Mouse (Mus musculus) cerebellum, adult 9-11 months (tissue): ENCODE data around the gene Prkn.

Experiments
- DNase-seq: peaks from one replicate; pipeline ENCODE4 v3.0.0; 2022

Gene Prkn

DNA sequence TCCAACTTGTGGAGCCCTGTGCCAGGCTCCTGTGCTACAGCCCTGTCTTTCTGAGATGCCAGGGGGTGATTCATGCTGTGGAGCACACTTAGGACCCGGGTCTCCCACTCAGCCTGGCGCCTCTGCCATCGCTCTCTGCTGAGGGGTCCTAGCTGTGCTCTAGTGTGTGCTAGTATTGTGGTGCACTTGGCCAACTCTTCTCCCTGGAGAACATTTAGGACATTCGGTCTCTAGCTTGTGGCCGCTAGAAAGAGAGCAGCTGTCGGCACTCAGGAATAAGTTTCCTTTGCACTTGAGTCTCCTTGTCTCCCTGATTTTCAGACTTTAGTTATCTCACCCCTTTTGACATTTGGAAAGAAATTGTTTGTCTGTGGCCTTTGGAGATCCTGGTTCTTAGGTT, 725.5 kb downstream of the Prkn start:
- DNase-seq = no peak

- no peak for DNase-seq
These were observed 730.2 kb downstream of the Prkn start for GRCm38 (mm10) chr17:11570392-11570791.

DNA sequence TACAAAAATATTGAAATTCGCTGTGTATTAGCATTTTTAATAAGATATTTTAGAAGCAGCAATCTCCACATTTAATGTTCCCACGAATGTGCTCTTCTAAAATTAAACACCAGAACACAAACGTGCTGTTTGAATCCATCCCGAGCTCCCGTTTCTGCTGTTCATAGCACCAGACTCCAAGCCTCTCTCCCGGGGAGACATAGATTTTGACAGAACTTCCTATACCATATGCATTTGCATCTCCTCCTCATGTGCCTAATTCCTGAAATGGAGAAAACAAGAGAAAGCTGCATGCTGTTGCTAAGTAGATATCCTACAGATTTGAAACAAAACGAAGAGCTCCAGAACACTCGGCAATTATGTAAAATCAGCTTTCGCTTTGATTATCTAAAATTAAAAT, 733.5 kb downstream of the Prkn start:
- DNase-seq = no peak

GRCm38 (mm10) chr17:11585491-11585890, 745.3 kb downstream of the Prkn start:
- DNase-seq = no peak

- no peak for DNase-seq
These were observed 767.7 kb downstream of the Prkn start for GRCm38 (mm10) chr17:11607931-11608330.

DNA sequence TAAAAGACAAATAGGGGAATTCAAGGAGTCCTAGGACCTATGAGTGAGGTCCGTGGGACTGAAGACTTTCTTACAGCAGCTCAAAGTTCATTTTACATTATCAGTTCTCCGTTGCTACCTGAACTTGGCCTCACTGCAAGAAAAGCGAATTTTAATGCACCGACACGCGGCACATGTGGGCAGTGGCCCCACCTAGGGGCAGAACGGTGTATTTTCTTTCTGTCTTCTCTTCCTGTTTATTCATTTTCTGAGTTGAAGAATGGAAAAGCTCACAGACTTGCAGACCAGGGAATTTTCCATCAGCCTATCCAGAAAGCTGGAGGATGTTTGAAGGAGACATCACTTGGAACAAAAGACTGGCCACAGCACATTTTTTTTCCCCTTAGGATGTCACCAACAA, 771.3 kb downstream of the Prkn start:
- peak; percentile 64 for DNase-seq

DNA sequence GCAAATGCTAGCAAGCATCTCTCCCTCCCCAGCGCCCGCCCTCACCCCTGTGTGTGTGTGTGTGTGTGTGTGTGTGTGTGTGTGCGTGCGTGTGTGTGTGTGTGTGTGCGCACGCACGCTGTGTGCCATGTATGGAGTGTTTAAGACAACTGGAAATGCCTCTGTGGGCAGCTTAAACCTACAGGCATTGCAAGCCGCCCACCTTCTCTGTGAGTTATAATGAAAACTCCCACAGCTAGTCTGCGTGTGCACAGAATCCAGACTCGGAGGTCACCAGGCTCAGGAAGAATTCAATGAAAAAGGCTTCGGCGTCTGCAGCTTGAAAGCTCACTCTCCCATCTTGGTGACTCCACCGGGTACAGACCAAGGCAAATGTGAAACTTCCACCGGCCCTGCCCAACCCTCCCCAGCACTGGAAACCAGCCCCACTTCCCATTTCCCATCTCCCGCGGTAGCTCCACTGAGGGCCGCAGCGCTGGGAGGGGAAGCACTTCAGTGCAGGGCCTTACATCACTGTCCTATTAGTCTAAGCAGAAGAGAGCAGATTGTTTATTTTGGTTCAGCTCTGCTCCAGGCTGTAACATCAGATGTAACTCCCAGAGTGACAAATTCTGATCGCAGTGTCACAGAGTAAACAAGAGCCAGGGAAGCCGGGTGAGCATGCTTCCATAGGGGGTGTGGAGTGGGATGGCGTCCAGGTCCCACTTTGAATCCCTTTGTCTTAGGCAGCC, 772.8 kb downstream of the Prkn start:
- no peak for DNase-seq

- no peak for DNase-seq
These were observed 777.4 kb downstream of the Prkn start for GRCm38 (mm10) chr17:11617552-11617951.

- DNase-seq = no peak
These were observed 778.9 kb downstream of the Prkn start for GRCm38 (mm10) chr17:11618886-11619590.

DNA sequence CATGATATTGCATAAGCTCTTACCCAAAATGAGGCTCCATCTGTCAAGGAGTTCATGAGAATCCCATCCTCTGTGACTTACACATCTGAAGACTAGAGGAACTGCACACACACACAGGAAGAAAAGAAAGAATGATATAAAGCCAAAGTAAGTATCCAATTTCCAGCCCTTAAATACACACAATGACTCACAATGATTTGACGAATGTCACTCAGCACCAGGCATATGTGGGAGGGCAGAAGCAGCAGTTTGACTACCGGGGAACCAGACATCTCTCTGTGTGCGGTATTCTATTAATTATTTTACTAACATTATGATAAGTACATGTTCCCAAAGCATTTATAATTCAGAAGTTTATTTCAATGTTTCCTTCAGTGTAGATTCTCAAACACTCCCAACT, 780.6 kb downstream of the Prkn start:
- no peak for DNase-seq

DNA sequence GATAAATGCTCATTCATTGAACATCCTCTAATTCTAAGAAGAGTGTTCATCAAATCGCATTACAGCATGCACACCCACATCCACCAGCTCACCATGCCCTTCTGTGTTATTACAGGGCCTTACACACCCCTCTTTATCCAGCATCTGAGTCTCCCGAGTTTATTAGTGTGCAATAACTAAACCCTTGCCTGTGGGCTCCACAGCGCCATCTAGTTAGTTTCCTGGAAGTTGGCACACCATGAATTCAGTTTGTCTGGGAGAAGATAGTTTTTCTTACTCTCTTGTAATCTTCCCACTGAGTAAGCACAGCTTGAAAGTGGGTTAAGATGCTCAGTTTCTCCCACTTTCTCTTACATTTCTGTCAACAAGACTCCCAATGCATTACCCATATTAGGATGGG, 781.3 kb downstream of the Prkn start:
- DNase-seq = no peak

DNA sequence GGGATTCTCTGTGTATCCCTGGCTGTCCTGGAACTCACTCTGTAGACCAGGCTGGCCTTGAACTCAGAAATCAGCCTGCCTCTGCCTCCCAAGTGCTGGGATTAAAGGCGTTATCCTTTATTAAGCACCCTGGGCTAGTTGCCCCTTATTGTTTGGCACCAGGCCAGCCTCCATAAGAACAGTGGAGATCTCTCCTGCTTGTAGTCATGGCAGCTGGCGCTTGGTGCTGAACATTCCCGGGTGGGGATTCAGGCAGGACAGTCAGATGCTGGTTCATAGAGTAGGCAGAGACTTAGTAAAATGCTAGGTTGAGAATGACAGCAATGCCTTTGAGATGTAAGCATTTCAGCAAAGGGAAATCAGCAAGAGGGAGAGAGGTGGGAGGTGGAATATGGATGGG, 786.1 kb downstream of the Prkn start:
- DNase-seq = no peak

- DNase-seq = no peak
These were observed 794.9 kb downstream of the Prkn start for GRCm38 (mm10) chr17:11635121-11635520.

- DNase-seq = no peak
These were observed 797.5 kb downstream of the Prkn start for GRCm38 (mm10) chr17:11637642-11638041.

DNA sequence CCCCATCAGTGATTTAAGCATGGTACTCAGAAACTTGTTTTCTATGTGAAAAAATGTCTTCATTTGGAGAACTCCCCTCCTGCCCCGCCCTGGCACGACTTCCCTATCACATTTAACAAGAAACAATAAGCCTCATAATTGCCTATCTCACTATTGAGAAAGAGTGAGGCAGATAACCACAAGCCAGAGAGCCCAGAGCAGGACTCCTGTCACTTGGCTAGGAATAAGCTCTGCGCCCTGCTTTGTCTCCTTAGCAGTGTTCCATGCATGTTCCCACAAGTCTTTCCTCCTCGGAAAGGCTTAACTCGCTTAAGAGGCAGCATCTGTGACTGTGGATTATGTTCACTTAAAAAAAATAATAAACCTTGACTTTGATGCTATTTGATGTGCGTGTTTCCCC, 798.3 kb downstream of the Prkn start:
- DNase-seq = no peak

GRCm38 (mm10) chr17:11639786-11640185, 799.6 kb downstream of the Prkn start:
- DNase-seq = no peak

GRCm38 (mm10) chr17:11642328-11642727, 802.1 kb downstream of the Prkn start:
- DNase-seq = no peak

GRCm38 (mm10) chr17:11644016-11644415, 803.8 kb downstream of the Prkn start:
- DNase-seq = no peak

DNA sequence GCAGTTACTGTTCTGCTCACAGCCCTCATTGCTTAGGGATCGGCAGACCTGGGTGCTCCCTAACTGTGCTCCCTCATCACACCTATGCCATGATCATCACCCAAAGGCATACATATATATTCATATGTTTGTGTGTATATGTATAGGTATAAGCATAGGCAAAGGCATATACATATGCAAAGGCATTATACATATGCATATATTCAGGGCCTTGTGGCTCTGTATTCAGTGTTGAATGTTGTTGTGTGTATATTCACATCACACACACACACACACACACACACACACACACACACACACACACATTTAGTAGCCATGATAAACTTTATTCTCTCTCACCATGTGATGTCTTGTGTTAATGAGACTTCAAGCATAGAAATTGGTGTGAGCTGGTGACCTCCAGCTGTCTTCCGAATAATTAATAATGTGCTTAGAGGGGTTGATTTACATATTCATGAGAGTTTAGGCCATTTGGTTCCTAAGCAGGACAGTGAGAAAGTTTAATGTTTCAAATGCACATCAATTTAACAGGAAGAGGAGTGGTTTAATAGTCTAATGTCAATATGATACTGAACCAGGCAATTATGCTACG, 804.8 kb downstream of the Prkn start:
- DNase-seq = no peak

GRCm38 (mm10) chr17:11656397-11656796, 816.2 kb downstream of the Prkn start:
- DNase-seq = no peak

DNA sequence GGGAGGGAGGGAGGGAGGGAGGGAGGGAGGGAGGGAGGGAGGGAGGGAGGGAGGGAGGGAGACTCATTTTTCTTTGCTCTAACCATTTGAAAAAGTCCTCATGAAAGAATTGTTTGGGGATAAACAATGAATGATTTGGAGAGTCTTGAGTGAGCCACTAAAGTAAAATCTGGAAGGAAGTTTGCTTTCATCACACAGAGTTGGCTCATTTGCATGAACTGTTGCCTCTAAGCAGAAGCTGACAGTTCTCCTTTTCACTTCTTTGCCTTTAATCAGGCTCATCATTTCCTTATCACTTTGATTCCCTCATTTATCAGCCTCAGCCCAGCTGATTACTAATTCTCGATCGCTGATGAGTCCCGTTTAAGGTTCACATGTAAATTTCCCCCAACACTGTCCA, 816.7 kb downstream of the Prkn start:
- DNase-seq = no peak

DNA sequence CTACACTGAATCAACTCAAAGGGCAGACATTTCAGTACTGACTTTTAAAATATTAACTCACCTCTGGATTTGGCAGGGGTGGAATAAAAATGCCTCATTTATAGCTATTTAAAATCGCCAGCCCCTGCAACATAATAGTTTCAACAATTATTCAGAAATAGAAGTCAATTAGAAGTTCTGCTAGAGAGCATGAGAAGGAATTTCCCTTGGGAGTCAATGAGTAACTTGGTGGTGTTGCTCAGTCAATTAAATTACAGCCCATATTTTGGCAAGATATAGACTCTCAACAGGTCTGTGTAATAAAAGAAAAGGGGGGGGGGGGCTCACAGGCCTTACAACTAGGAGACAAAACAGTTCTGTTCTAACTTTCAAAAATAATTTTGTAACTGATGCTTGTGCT, 821.7 kb downstream of the Prkn start:
- no peak for DNase-seq

- no peak for DNase-seq
These were observed 823.3 kb downstream of the Prkn start for GRCm38 (mm10) chr17:11663437-11663836.

DNA sequence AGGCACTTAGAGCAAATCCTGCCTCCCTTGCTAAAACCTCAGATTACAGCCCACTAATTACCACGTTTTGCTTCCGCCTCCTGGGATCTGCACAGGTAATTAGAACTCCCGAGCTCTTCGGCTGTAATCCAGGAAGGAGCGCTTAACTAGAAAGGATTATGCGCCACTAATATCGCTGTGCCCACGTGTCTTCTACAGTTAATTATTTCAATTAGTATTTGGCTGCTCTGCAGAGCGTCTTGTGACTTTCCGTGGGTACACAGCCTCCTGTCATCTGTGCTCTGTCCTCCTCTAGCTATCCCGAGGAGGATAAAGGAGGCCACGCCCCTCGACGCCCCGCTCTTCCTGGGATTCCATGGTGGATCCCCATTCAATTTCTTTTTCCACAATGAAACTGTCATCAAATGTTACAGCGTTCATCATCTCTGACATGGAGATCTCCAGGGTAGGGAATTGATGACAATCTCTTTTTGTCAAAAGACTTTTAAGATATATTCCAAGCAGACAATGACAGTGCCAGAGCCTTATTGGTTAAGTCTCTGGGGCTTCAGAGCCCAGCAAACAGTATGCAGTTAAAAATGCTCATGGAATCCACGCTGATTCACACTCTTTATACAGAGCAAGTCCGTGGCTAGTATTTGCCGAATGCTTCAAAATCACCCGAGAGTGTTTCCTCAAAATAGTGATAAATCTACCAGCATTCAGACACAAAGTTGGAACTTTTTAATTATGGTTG, 824.6 kb downstream of the Prkn start:
- peak; percentile 5 for DNase-seq
